Mouse (Mus musculus) B cell, adult 2 months (primary cell): ENCODE results near the gene Coro1b.
A peak's percentile ranks its signal among the peaks of the same experiment; 100 is the strongest.

Experiments used
- DNase-seq, 2 experiments: peaks; one replicate each; pipeline ENCODE4 v3.0.0; 2022

Coro1b gene

DNA sequence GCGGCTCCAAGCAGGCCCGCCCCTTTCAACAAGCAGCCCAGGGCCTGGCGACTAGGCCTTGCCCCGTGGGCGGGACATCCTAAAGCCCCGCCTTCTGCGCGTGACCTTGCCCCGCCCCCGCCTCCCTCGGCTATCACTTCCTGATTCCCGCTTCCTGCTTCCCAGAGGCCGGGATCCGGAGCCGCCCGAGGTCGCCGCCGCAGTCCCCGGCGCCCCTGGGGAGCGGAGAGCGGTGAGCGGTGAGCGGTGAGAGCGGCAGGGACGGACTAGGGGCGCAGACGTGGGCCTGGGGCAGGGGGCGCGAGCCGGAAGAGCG, at the start of gene Coro1b:
Coro1b (plus strand) TSS at position 129 of the 316 bp plus-strand sequence.
- DNase-seq = peak; percentile 92 to 93

DNA sequence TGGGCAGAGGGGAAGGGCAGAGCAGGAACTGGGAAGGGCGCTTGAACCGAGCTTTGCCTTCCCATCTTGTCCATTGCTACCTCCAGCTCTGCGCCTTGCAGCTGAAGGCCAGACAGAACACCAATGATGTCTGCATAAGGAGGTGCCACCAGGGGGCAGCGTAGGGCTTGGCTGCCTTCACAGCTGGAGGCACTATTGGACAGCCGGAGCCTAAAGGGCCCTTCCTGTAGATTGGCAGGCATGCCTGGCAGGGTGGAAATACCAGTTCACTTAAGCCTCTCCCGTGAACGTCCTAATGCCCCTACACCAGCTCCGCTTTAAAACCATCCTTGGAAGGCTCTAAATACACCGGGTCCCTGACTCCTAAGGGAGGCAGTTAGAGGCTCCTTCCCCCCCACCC, 49.4 kb upstream of the Coro1b start:
- peak; percentile 95 to 97 for DNase-seq

DNA sequence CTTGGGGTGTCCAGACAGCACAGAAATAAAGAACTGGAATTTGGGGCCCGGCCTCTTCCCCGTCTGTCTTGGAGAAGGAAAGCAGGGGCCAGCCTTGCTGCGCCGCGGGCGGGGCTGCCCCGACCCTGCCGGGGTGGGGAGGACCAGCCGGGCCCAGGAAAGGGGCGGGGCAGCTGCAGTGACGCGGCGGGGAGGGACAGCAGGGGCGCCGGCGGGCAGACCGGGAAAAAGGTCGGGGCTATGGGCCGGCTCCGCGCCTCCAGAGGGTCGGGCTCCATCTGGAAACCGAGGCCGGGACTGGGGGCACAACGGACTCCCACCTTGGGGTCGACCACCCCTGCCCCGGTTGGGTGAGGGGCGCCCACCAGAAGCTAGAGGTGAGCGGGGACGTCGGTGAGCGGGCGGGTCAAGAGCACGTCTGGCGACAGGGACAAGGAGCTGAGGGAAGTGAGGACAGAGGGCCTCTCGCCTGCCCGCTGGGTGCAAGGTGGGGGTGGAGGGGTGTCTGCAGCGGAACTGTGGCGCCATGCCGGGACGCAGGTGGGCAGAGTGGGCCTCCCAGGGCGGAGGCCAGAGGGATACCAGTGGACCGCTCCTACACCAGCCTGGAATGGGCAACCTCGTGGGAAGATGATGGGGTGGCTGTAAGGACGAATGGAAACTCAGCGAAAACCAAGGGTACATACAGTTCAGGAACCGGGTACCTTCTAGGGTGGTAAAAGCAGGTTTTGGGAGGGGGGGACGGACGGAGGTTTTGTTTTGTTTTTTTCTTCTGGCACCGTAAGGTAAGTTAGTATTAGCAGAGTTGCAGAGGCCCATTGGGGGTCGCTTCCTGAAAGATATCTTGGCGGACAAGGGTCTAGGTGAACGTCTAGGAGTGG, 48.3 kb upstream of the Coro1b start, which contains the start of gene Pitpnm1:
Pitpnm1 (plus strand) TSS at position 162 of the 881 bp plus-strand sequence.
- DNase-seq = peak; percentile 70

DNA sequence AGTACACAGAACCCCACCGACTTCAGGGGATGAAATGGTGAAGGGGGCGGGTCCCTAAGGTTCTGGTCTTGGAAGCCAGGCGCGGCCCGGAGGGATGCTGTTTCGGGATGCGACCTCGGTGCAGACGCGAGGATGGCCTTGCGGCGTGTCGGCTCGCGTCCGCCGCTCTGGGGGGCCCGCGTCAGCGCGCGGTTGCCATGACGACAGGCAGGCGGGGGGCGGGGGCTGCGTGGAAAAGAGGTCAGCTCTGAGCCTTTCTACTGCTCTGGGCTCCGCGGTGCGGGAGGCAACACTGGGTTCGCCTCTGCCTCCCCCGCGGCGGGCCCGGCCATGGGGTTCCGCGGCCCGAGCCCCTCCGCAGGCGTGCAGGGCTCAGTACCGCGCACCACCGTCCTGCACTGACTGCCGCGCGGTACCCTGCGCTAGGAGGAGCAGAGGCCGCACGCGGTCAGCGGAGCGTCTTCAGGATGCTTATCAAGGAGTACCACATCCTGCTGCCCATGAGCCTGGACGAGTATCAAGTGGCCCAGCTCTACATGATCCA, 47.6 kb upstream of the Coro1b start:
- peak; percentile 46 to 51 for DNase-seq

DNA sequence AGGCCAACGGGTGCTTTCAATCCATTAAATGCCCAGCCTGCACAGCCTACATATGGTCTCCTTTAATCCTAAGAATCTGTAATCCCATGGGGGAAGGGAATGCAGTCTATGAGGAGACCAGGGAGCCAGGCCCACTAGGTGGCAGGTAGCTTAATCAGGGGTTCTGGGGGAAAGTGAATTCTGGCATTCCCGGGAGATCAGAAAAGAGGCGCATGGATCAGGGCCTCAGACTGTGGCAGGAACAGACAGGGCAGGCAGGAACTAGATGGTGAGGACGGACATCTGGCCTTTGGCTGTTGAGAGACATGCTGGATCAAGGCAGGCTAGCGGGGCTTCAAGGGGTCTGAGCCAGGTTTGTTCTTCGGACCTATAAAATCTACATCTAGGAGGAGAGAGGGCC, 47.0 kb upstream of the Coro1b start:
- DNase-seq = no peak

DNA sequence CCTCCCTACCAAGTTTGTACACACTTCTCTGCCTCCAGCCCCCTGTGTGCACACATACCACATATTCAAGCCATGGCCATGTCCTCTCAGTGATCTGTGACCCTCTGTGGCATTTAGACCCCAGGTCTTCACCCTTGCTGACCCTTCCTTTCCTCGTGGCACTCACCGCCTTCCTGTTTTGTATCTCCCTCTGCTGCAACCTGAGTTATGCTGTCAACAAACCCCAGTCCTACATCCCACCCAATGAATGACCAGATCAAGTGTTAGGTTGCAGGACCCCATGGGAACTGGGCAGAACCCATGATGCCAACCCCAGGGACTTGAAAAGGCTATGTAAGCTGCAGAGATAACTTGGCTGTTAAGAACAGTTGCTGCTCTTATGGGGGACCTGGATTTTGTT, 46.4 kb upstream of the Coro1b start:
- no peak for DNase-seq

DNA sequence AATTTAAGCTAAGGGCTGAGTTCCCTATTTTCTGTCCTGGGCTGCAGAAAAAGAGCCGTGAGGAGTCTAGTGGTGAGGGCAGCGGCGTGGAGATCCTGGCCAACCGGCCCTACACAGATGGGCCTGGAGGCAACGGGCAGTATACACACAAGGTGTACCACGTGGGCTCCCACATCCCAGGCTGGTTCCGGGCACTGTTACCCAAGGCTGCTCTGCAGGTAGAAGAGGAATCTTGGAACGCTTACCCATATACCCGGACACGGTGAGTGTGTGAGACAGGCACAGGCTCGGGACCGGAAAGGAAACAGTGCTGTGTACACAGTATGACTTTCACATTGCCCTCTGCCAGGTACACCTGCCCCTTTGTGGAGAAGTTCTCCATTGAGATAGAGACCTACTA, 45.8 kb upstream of the Coro1b start:
- DNase-seq = no peak

DNA sequence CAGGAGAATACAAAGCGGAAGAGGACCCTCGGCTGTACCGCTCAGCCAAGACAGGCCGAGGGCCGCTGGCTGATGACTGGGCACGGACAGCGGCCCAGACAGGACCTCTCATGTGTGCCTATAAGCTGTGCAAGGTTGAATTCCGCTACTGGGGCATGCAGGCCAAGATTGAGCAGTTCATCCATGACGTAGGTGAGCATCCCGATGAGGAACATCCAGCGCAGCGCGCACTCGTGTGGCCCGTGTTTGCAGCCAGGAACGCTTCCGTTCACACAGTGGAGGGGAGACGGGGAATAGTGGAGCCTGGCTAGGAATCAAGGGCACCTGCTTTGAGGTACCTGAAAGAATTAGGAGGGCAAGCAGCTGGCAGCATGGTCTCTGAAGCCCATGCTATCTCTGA, 45.1 kb upstream of the Coro1b start:
- DNase-seq = no peak

DNA sequence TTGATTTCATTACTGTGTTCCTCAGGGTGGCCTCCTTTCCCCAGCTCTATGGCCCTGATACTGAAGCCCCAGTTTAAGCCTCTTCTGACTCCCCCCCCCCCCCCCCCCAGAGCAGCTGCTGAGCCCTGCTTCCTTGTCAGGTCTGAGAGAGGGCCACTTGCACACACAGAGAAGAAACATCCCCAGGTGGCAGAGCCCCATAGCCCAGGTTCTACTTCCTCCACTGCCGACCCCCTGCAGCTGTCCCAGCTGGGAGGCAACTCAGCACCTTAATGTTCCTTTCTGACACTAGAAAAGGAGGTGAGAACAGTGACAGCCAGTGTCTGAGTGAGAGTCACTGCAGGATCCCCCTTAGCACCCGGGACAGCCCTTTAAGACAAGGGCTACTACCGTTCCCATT, 44.6 kb upstream of the Coro1b start:
- DNase-seq = no peak

DNA sequence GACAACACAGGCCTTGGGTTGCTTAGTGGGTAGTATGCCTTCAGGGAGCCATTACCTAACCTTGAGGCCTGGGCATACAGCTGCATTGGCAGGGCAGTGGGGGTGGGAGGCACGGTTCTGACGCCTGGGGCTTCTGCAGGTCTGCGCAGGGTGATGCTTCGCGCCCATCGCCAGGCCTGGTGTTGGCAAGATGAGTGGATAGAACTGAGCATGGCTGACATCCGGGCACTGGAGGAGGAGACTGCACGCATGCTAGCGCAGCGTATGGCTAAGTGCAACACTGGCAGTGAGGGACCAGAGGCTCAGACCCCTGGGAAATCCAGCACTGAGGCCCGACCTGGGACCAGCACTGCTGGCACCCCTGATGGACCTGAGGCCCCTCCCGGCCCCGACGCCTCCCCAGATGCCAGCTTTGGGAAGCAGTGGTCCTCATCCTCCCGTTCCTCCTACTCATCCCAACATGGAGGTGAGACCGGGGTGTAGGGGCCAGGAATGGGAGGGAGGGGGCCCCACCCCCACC, 43.7 kb upstream of the Coro1b start:
- DNase-seq = no peak

DNA sequence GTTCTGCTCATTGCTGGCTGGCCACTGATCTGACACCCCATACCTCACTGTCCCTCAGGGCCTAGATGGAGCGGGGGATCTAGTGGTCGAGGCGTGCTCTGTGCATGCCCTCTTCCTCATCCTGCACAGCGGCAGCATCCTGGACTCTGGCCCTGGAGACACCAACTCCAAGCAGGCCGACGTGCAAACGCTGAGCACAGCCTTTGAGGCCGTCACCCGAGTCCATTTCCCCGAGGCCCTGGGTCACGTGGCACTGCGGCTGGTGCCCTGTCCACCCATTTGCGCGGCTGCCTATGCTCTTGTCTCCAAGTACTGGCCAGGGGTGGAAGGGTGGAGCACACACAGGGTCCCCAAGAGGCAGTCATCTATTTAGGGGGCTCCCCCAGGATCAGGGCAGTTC, 41.8 kb upstream of the Coro1b start:
- no peak for DNase-seq

DNA sequence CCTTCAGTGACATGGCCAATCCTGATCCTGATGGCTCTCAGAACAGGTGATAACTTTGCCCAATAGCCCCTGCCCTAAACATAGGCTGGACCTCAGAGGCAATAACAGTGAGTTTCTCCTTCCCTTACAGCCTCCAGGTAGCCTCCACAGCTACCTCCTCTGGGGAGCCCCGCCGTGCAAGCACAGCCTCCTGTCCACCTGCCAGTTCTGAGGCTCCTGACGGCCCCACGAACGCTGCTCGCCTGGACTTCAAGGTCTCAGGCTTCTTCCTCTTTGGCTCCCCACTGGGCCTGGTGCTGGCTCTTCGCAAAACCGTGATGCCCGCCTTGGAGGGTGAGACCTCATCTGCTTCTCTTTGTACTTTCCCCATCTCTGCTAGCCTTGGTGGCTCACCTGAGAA, 39.9 kb upstream of the Coro1b start:
- no peak for DNase-seq

DNA sequence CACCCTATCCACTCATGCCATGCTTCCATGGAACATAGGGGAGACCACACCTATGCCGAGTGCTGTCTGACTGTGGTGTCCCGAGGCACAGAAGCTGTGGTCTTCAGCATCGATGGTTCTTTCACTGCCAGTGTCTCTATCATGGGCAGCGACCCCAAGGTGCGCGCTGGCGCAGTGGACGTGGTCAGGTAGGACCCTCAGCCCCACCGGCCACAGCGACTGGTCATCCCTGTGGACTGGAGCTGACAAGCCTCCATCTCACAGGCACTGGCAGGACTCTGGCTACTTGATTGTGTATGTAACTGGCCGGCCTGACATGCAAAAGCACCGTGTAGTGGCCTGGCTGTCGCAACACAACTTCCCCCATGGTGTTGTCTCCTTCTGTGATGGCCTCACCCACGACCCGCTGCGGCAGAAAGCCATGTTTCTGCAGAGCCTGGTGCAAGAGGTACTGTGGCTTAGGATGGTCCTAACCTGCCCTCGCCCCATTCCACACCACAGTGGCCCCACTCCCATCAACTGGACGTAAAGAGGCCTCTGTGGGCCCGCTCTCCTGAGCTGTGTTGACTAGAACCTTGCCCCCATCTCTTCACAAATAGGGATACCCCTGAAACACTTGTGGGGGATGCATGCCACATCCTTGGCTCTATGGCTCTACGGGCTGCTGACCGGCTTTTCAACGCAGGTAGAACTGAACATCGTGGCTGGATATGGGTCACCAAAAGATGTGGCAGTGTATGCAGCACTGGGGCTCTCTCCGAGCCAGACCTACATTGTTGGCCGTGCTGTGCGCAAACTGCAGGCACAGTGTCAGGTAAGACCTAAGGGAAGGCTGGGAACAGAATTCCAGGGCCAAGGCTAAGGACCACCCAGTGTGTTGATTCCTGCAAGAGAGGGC, 36.1 kb upstream of the Coro1b start:
- no peak for DNase-seq

DNA sequence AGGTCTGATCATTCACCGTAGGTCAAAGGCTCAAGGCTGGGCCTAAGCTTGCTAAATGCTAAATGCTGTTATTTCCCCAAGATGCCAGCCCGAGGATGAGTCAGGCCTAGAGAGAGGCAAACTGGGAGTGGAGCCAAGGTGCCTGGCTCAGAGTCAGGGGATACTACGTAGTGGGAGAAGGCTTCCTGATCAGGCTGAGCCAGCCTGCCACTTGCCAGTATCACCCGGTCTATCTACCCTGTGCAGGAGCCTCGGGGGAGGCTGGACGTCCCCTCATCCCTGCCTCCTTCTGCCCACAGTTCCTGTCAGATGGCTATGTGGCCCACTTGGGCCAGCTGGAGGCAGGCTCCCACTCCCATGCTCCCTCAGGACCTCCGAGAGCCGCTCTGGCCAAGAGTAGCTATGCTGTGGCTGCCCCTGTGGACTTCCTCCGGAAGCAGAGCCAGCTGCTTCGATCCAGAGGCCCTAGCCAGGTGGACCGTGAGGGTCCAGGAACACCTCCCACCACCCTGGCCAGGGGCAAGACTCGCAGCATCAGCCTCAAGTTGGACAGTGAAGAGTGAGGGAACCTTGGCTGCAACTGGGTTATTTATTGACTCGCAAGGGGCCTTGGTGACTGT, 35.1 kb upstream of the Coro1b start:
- DNase-seq = no peak

DNA sequence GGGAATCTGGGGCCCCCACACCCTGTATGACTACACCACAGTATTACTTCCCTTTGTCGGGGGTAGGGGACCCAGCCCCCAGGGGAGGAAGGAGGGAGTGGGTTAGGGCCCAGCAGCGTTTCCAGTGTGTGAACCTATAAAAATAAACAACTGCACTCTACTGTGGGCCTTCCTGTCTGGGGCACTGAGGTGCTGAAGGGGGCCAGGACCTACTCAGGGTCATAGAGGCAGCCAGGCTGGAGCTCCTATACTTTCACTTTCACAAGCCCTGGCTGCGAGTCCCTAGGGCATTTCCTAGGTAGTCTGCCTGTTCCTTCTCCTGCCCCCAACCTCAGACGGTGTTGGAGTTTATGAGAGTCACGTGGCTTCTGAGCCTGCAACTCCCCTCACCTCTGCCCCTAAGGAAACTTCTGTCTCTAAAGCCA, 34.6 kb upstream of the Coro1b start:
- peak; percentile 73 to 79 for DNase-seq

DNA sequence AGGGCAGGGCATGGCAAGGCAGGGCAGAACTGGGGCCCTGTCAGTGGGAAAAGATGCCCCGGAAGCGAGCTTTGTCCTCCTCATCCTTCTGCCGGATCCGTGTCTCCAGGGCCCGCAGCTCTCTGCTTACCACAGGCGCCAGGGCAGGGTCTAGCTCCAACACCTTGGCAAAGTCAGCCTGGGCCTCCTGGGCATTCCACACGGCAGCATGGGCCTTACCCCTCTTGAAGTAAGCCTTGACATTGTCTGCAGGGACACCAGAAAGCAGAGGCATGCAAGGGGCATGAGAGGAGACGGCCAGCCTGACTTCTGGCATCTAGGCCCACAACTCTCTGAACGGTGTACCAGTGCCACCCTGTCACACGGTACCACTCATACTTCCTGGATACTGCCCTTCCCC, 33.9 kb upstream of the Coro1b start:
- no peak for DNase-seq

DNA sequence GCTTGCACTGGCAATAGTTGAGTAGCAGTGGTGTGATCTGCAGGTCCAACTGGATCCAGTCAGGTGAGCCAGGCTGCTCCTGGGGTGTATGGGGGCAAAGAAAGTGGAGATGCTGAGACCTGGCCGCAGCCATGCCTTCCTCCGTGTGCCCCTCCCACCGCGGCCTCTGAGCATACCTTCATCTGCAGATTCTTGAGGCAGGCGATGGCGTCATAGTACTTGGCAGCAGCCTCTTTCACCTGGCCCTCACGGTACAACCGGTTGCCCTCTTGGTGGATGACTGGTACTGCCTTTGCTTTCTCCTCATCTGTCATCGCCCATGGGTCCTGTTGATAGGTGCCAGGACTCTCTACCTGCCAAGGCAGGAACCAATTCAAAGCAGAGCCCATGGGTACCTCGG, 33.3 kb upstream of the Coro1b start:
- no peak for DNase-seq

DNA sequence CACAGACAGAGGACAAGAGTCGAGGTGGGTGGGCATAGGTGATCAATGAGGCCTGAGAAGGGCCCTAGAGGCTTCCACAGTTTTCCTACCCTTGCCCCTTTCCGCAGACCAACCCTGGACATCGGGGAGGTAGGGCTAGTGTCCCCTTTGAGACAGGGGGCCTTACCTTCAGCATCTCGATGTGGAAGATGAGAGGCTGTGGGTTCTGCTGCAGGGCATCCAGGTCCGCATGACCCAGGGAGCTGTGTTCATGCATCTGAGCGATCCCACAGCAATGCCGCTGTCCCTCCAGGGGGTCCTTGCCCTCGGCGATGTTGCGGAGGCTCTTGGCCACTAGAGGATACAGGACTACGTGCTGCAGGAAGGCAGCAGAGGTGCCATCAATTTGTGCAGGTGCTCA, 32.6 kb upstream of the Coro1b start:
- no peak for DNase-seq

DNA sequence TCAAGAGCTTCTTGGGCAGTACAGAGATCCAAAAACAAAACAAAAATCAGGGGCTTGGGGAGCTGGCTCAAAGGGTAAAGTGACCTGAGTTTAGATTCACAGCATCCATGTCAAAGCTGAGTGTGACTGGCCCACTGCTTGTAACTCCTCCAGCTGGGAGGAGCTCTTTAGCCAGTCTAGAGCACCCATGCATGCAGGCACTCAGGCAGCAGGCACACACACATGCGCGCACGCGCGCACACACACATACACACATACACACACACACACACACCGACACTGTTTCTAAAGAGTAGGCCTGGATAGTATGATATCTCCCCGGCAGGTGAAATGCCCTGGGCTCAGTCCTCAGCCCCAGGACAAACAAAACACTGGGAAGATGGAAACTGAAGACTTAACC, 31.4 kb upstream of the Coro1b start:
- DNase-seq = peak; percentile 29 to 33

DNA sequence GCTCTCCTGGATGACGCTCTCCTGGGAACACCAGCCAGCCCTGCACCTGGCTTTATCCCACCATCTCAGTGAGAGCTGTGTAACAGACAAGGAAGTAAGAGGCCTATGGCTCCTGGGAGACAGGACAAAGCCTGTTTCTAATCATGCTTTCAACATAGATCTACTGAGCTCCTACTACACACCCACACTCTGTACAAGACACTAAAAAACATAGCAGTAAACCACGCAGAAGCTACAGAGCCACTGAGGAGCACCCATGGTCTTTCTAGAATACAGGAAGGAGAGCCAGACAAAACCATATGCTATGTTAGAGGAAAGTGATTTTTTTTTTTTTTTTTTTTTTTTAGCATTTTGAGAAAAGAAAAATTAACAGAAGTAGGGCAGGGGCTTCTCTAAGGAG, 30.1 kb upstream of the Coro1b start:
- DNase-seq = no peak

DNA sequence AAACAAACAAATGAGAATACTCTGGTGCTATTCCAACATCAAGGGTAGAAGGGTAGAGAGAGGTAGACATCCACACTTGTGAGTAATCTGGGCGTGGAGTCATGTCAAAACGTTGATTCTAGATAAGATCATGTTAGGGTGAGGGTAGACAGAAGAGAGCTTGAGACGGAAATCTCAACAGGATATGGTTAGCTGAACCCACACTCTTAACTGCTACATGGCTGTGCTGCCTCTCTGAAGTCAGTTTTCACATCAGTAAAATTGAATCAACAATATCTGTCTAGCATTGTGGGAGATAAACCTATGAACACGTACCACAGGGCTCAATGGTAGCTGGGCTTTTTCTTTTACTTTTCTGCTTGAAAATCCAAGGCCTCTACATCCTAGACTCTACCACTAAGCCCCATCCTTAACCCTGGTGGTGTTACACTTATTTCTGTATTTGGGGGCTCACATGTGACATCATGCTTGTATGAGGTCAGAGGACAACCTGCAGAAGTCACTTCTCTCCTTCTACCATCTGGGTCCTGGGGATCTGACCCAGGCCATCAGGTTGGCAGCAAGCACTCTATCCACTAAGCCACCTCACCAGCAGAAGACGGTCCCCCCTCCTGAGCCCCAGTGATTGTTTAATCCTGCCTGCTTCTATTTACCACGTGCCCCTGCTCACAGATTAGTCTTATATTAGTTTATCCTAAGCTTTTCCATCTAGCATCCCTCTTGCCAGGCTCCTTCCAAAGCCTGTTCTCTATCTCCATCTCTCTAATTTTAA, 28.5 kb upstream of the Coro1b start:
- DNase-seq = no peak

DNA sequence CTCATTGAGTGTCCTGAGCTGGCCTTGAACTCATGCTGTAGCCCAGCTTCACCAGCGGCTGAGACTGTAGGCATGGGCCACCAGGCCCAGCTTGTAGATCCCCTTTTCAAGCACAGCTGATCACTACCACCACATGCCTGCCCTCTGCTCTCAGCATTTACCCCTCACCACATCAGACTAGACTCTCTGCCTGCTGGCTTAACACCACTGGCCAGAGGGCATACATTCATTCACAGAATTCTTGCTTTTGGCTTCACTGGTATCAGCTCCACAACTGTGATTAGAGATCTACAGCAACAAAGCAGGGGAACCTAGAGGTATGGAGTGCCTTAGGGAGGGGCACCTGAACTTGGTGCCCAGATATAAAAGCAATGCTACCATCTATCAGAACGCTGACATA, 27.9 kb upstream of the Coro1b start:
- peak; percentile 17 to 26 for DNase-seq
